Mouse (Mus musculus) spleen, adult 2 months (tissue): ENCODE measurements around the gene Plek.

Experiments
- CTCF ChIP-seq: fragments of 200-500 bp; IDR thresholded peaks from 2 replicates; pipeline ENCODE4 v1.5.1; 2011; ENCODE audit warnings: mild to moderate bottlenecking, inconsistent platforms; ENCODE audit not compliant: insufficient read depth, insufficient read length, insufficient replicate concordance; ENCODE audit errors: extremely low read depth
- POLR2A ChIP-seq: fragments of 200-500 bp; IDR thresholded peaks from 2 replicates; pipeline ENCODE4 v1.6.1; 2011; ENCODE audit warnings: low read depth, low read length, inconsistent platforms

- no peak for TF ChIP-seq POLR2A
- TF ChIP-seq CTCF = no peak
Measured at GRCm38 (mm10) chr11:17052476-17053049, 382 bp upstream of the Plek start.
